Mouse (Mus musculus) MN1 (cell line): ENCODE data around the gene Optn.

Source experiments
- DNase-seq: peaks from one replicate; pipeline ENCODE4 v3.0.0-alpha.2; 2016; ENCODE audit warnings: low spot score

Gene Optn

DNA sequence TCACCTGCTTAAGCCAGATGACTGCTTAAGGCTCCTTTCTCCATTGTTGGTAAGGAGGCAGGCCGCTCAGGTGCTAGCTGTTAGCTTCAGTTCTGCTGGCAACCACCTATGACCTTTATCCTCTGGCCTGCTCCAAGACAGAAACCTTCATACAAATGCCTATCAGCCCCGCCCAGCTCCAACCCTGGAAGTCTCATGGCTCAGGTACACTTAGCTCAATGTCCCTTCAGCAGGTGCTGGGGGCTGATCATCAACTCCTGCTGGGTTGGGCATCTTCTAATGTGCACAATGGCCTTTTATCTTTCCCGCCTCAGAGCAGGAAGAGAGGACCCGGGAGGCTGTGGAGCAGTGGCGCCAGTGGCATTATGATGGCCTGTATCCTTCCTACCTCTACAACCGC, 78.9 kb downstream of the Optn start:
- no peak for DNase-seq

DNA sequence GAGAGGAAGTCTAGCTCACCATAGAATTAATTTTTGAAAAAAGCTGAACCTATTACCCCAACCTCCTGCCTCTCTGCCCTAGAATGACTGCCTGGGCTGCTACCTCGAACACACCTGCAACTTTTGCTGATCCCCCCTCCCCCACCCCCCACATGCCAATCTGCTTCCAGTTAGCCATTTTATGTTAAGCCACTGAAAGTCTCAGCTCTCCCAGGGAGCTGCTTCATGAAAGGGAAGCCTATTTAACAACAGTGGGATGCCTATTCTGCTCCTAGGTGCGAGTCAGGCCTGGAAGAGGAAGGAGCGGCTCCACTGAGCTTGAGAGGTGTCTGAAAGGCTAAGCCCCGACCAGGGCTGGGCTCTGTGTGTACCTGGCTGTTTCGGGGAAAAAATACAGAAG, 79.9 kb downstream of the Optn start:
- DNase-seq = no peak

DNA sequence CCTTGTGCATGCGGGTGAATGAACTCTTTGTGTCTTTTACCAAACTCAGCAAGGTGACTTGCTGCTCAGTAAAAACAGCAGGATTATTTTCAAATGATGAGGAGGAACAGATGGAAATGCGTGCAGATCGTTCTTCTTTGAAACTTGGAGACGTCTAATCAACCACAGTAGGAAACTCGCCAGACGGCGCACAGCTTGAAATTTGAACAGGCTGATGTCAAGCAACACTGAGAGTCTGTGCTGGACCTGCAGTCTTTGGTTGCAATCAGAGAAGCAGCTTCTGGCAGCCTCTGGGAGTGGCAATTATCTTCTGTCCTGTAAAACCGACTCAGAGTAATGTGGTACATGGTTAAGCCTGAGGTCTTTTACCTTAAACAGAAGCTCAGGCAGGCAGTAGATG, 85.8 kb downstream of the Optn start:
- no peak for DNase-seq

DNA sequence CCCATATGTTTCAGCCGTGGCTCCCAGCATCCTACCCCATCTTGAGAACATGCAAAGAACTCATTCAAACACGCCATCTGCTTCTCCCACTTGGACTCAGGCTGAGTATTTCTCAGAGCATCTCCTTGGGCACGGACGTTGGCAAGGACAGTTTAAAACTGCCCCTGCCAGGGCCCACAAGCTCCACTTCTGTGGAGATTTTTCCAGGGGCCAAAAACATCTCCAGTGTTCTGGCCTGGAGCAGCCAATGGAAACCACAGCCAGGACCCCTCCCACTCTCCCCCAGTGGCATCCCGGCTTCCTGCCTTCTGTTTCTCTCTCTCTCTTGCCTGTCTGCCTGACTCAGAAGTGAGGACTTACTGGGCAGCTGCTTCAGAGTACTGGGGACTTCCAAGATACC, 88.0 kb downstream of the Optn start, which contains the start of gene Ucma:
Gene Ucma, plus strand, starts transcription at position 316 of the 400 bp plus-strand sequence.
- DNase-seq = no peak
